Mouse (Mus musculus) ES-E14 (cell line): ENCODE data around the gene Nhsl1. TPM values are rescaled to one million over a fixed set of nuclear protein-coding genes. Genes with fewer than 3 reads are reported as not detected.
A peak's percentile ranks its signal among the peaks of the same experiment; 100 is the strongest.

Experiments
- DNase-seq: peaks from one replicate; pipeline ENCODE4 v3.0.0-alpha.2; 2013; ENCODE audit warnings: low read depth, low spot score
- H3K27ac ChIP-seq: 2 replicates; pipeline ENCODE4 v1.5.1; 2012; ENCODE audit warnings: low read depth, mild to moderate bottlenecking, low read length, moderate library complexity, mixed read lengths; ENCODE audit not compliant: poor library complexity, insufficient read depth, severe bottlenecking
- H3K36me3 ChIP-seq: 2 replicates; pipeline ENCODE4 v1.6.1; 2012; ENCODE audit warnings: mild to moderate bottlenecking, low read length, moderate library complexity, mixed read lengths; ENCODE audit not compliant: control insufficient read depth, poor library complexity, insufficient read depth, severe bottlenecking
- H3K4me1 ChIP-seq, 2 experiments: fragments of 150-350 bp in 1 of 2; sonication (generic) in 1 of 2; 2 replicates each; pipeline ENCODE4 v1.6.1; 2012; ENCODE audit warnings: low read length in 2 of 2, mild to moderate bottlenecking in 1 of 2, mixed read lengths in 1 of 2; ENCODE audit not compliant: control insufficient read depth in 2 of 2, insufficient read depth in 2 of 2, poor library complexity in 1 of 2
- H3K4me3 ChIP-seq, 2 experiments: fragments of 150-350 bp in 1 of 2; sonication (generic) in 1 of 2; 2 replicates each; pipeline ENCODE4 v1.5.1; 2012; ENCODE audit warnings: low read length in 2 of 2, low read depth in 1 of 2, mild to moderate bottlenecking in 1 of 2, mixed read lengths in 1 of 2; ENCODE audit not compliant: insufficient read depth in 1 of 2, poor library complexity in 1 of 2, severe bottlenecking in 1 of 2
- H3K9ac ChIP-seq: 2 replicates; pipeline ENCODE4 v1.6.1; 2012; ENCODE audit warnings: low read depth, mild to moderate bottlenecking, low read length, mixed read lengths; ENCODE audit not compliant: poor library complexity, insufficient read depth, severe bottlenecking
- H3K9me3 ChIP-seq: fragments of 150-350 bp; sonication (generic); 2 replicates; pipeline ENCODE4 v1.6.1; 2012; ENCODE audit warnings: low read depth, mild to moderate bottlenecking, low read length; ENCODE audit not compliant: control insufficient read depth, insufficient read depth
- CHD2 ChIP-seq: IDR thresholded peaks from 2 replicates; pipeline ENCODE4 v1.6.1; 2014; ENCODE audit warnings: mild to moderate bottlenecking, low read depth, low read length, inconsistent platforms
- HCFC1 ChIP-seq: IDR thresholded peaks from 2 replicates; pipeline ENCODE4 v1.6.1; 2012; ENCODE audit warnings: low read length, inconsistent platforms, borderline replicate concordance; ENCODE audit not compliant: insufficient read depth
- MAFK ChIP-seq: IDR thresholded peaks from 2 replicates; pipeline ENCODE4 v1.6.1; 2014; ENCODE audit warnings: mild to moderate bottlenecking, low read depth, low read length, inconsistent platforms; ENCODE audit not compliant: insufficient read depth
- ZC3H11A ChIP-seq: IDR thresholded peaks from 2 replicates; pipeline ENCODE4 v1.6.1; 2012; ENCODE audit warnings: low read depth, mild to moderate bottlenecking, inconsistent platforms, low read length, borderline replicate concordance
- ZNF384 ChIP-seq: IDR thresholded peaks from 2 replicates; pipeline ENCODE4 v1.6.1; 2012; ENCODE audit warnings: low read depth, low read length, inconsistent platforms
- in situ Hi-C, 2 experiments: fragments of 600-800 bp; cut with MboI; formaldehyde crosslinking; loops; one replicate each; pipeline ENCODE4 v1.15.1; 2025; ENCODE audit warnings: low sequenced_read_pairs in 2 of 2, inconsistent platforms in 1 of 2; ENCODE audit not compliant: unreplicated experiment in 2 of 2
- total RNA-seq: library from RNA; depleted of rRNA; stranded (reverse); fragments of 300-350 nt; gene quantifications from 2 replicates; pipeline ENCODE4 v1.2.3, GENCODE M21; 2012

The Nhsl1 gene
- total RNA-seq, 1 experiment = 7.7 TPM

GRCm38 (mm10) chr10:18392268-18392667 is 73.5 kb downstream of the Nhsl1 start:
- Histone ChIP-seq H3K9me3 (no peaks in the 10 kb centered on the region), H3K4me1 (peaks cover 0 to 8% of the 10 kb centered on the region in 2 experiments; a peak in 2 of 4 replicates), H3K9ac (no peak overlapping the region), H3K4me3 (no peak overlapping the region), H3K36me3 (no peaks in the 10 kb centered on the region), H3K27ac (no peak overlapping the region)
- in situ Hi-C loops = no loop called here
- no peak for TF ChIP-seq ZNF384
- DNase-seq = no peak

GRCm38 (mm10) chr10:18393740-18394139 is 75.0 kb downstream of the Nhsl1 start:
- no peak for DNase-seq
- no peaks in the 10 kb centered on the region for H3K36me3 ChIP-seq
- peaks cover 0 to 7% of the 10 kb centered on the region in 2 experiments; a peak in 2 of 4 replicates for H3K4me1 ChIP-seq
- TF ChIP-seq ZNF384 (no peak), ZC3H11A (peak; percentile 45; the same call in 1 of the 2 replicates), HCFC1 (no peak)
- no peak overlapping the region for H3K9ac ChIP-seq
- H3K9me3 ChIP-seq = no peaks in the 10 kb centered on the region
- H3K4me3 ChIP-seq = peak overlapping the region in 1 of 2 experiments; percentile 16; a peak in 1 of 4 replicates
- no peak overlapping the region for H3K27ac ChIP-seq
- in situ Hi-C loops = no loop called here

- Histone ChIP-seq H3K9me3 (no peaks in the 10 kb centered on the region), H3K36me3 (no peaks in the 10 kb centered on the region), H3K4me1 (peaks cover 0 to 3% of the 10 kb centered on the region in 2 experiments; a peak in 2 of 4 replicates), H3K9ac (no peak overlapping the region), H3K4me3 (no peak overlapping the region), H3K27ac (no peak overlapping the region)
- in situ Hi-C loops = no loop called here
- TF ChIP-seq HCFC1 = no peak
- TF ChIP-seq ZC3H11A = no peak
- no peak for TF ChIP-seq ZNF384
- no peak for TF ChIP-seq CHD2
- no peak for TF ChIP-seq MAFK
- DNase-seq = no peak
Observed at GRCm38 (mm10) chr10:18394270-18394669, 75.5 kb downstream of the Nhsl1 start.

GRCm38 (mm10) chr10:18400089-18400644 is 81.4 kb downstream of the Nhsl1 start:
- DNase-seq = no peak
- H3K9me3 ChIP-seq = no peaks in the 10 kb centered on the region
- no peak for TF ChIP-seq ZC3H11A
- TF ChIP-seq HCFC1 = no peak
- no peak for TF ChIP-seq CHD2
- TF ChIP-seq ZNF384 = no peak
- no peaks in the 10 kb centered on the region for H3K36me3 ChIP-seq
- H3K4me1 ChIP-seq = peaks cover 4 to 8% of the 10 kb centered on the region in 2 experiments; a peak in 3 of 4 replicates
- in situ Hi-C loops = no loop called here
- no peak overlapping the region for H3K27ac ChIP-seq
- H3K4me3 ChIP-seq = no peak overlapping the region
- no peak overlapping the region for H3K9ac ChIP-seq

GRCm38 (mm10) chr10:18400998-18401397 is 82.2 kb downstream of the Nhsl1 start:
- H3K9me3 ChIP-seq = no peaks in the 10 kb centered on the region
- DNase-seq = no peak
- peaks cover 4 to 8% of the 10 kb centered on the region in 2 experiments; a peak in 3 of 4 replicates for H3K4me1 ChIP-seq
- in situ Hi-C loops = no loop called here
- no peak overlapping the region for H3K9ac ChIP-seq
- no peak for TF ChIP-seq HCFC1
- TF ChIP-seq CHD2 = no peak
- no peak for TF ChIP-seq ZNF384
- TF ChIP-seq ZC3H11A = no peak
- no peak for TF ChIP-seq MAFK
- no peak overlapping the region for H3K27ac ChIP-seq
- H3K4me3 ChIP-seq = no peak overlapping the region
- no peaks in the 10 kb centered on the region for H3K36me3 ChIP-seq
